Mouse (Mus musculus) adrenal gland, postnatal 36 days (tissue): Measurements from ENCODE around the gene H2al1b. TPM values are rescaled to one million over a fixed set of nuclear protein-coding genes. Genes with fewer than 3 reads are reported as not detected.

Experiments
- DNase-seq, 2 experiments: peaks; one replicate each; pipeline ENCODE4 v3.0.0; 2021; ENCODE audit warnings: mixed read lengths in 1 of 2
- total RNA-seq, 2 experiments: library from RNA; stranded (reverse); gene quantifications; 2 replicates each; pipeline ENCODE4 v1.2.3; 2021

The H2al1b gene
- total RNA-seq, 2 experiments from 2014 or later: not detected

GRCm38 (mm10) chrX:11346756-11347155, 44.5 kb downstream of the H2al1b start:
- no peak for DNase-seq

Other genes starting within 250 kb of the H2al1b start
- not detected for gene H2al1a, start 3.2 kb upstream of the H2al1b start, total RNA-seq
- not detected for gene H2al1c, start 3.2 kb downstream of the H2al1b start, total RNA-seq
- not detected for gene H2al1d, start 6.4 kb downstream of the H2al1b start, total RNA-seq
- gene H2al1e, start 9.5 kb downstream of the H2al1b start, total RNA-seq: not detected
- gene H2al1f, start 12.7 kb downstream of the H2al1b start, total RNA-seq: not detected
- not detected for gene H2al1g, start 15.8 kb downstream of the H2al1b start, total RNA-seq
- not detected for gene H2al1h, start 19.1 kb downstream of the H2al1b start, total RNA-seq
- gene H2al1i, start 22.2 kb downstream of the H2al1b start, total RNA-seq: not detected
- not detected for gene H2al1j, start 25.4 kb downstream of the H2al1b start, total RNA-seq